Mouse (Mus musculus) G1E (cell line): ENCODE data around the gene Vps13c. TPM values are rescaled to one million over a fixed set of nuclear protein-coding genes. Genes with fewer than 3 reads are reported as not detected.
A peak's percentile ranks its signal among the peaks of the same experiment; 100 is the strongest.

Source experiments
- ATAC-seq: 2 replicates; pipeline ENCODE4 v1.8.0; 2016; ENCODE audit warnings: mild to moderate bottlenecking; ENCODE audit not compliant: insufficient number of reproducible peaks, poor library complexity, low FRiP score, severe bottlenecking; ENCODE audit errors: extremely low read depth
- DNase-seq: peaks from one replicate; pipeline ENCODE4 v3.0.0; 2012; ENCODE audit warnings: low spot score
- H3K27me3 ChIP-seq: 2 replicates; pipeline ENCODE4 v1.6.1; 2012; ENCODE audit warnings: mild to moderate bottlenecking, low read length, inconsistent platforms; ENCODE audit not compliant: insufficient read depth
- H3K36me3 ChIP-seq: replicated peaks from 2 replicates; pipeline ENCODE3; 2012; ENCODE audit warnings: mild to moderate bottlenecking, inconsistent platforms
- H3K4me1 ChIP-seq: 2 replicates; pipeline ENCODE4 v1.6.1; 2012; ENCODE audit warnings: low read depth, low read length, inconsistent platforms, mixed read lengths; ENCODE audit not compliant: insufficient read depth
- H3K4me3 ChIP-seq: 2 replicates; pipeline ENCODE4 v1.5.1; 2012; ENCODE audit warnings: low read depth, mild to moderate bottlenecking, inconsistent platforms, low read length, moderate library complexity, mixed read lengths
- H3K9me3 ChIP-seq: replicated peaks from 2 replicates; pipeline ENCODE4 v1.6.1; 2012; ENCODE audit warnings: inconsistent platforms
- CTCF ChIP-seq: IDR thresholded peaks from 2 replicates; pipeline ENCODE4 v1.5.1; 2012; ENCODE audit warnings: low read depth, low read length, inconsistent platforms, mixed read lengths
- GATA1 ChIP-seq: IDR thresholded peaks from 2 replicates; pipeline ENCODE4 v1.6.1; 2012; ENCODE audit warnings: borderline replicate concordance, low read length, inconsistent platforms, mixed read lengths
- GATA2 ChIP-seq: IDR thresholded peaks from 2 replicates; pipeline ENCODE4 v1.6.1; 2012; ENCODE audit warnings: low read depth, low read length, inconsistent platforms, borderline replicate concordance
- POLR2AphosphoS5 ChIP-seq: IDR thresholded peaks from 2 replicates; pipeline ENCODE4 v1.6.1; 2012; ENCODE audit warnings: low read depth, low read length, inconsistent platforms; ENCODE audit not compliant: insufficient replicate concordance
- TAL1 ChIP-seq: conservative IDR thresholded peaks from 2 replicates; pipeline ENCODE4 v1.6.1; 2012; ENCODE audit warnings: low read depth, low read length, inconsistent platforms, mixed read lengths
- polyA plus RNA-seq: library from polyadenylated mRNA; stranded (reverse); fragments of >175 nt; gene quantifications from 2 replicates; pipeline ENCODE4 v1.2.3, GENCODE M21; 2012
- total RNA-seq, 2 experiments: library from RNA; stranded (forward) in 1 of 2; stranded (reverse) in 1 of 2; fragments of 200-1000 nt in 1 of 2; fragments of >200 nt in 1 of 2; fragmentation: Nextera tagmentation in 1 of 2; gene quantifications; 2 replicates each; pipeline ENCODE4 v1.2.3; 2014 to 2017

The Vps13c gene
- total and polyA plus RNA-seq, 3 experiments: 26.3 to 366 (median 145) TPM

GRCm38 (mm10) chr9:67837311-67837710 is 2.9 kb upstream of the Vps13c start:
- H3K9me3 ChIP-seq: peaks cover 5% of the 10 kb centered on the region
- DNase-seq (no peak), ATAC-seq (no peak)
- peaks cover 2% of the 10 kb centered on the region for H3K36me3 ChIP-seq
- TF ChIP-seq POLR2AphosphoS5 (no peak), CTCF (no peak), GATA2 (no peak), GATA1 (no peak), TAL1 (no peak)
- H3K4me3 ChIP-seq: no peak overlapping the region
- H3K27me3 ChIP-seq: no peaks in the 10 kb centered on the region
- peaks cover 61% of the 10 kb centered on the region for H3K4me1 ChIP-seq

DNA sequence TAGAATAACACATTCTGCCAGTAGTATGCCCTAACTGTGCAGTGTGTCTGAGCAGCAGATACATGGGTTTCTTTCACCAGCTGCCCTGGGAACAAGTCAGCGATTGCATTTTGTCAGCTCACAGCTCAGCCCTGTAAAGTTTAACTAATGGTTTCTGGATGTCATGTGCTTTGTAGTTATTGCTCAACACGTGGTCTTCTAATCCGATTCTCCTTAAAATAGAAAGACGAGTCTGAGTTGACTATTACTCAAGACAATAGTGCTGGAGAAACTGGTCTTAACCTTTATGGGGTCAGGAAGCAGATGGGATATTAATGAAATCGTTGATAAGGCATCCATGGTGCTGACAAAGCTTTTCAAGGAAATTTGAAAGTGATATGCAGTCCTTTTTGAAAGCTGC is 2.6 kb downstream of the Vps13c start:
- Histone ChIP-seq H3K36me3 (peaks cover 37% of the 10 kb centered on the region), H3K4me1 (peaks cover 66% of the 10 kb centered on the region), H3K27me3 (no peaks in the 10 kb centered on the region), H3K4me3 (peak overlapping the region; percentile 56; the same call in 1 of the 2 replicates), H3K9me3 (no peaks in the 10 kb centered on the region)
- no peak for DNase-seq
- TF ChIP-seq CTCF (no peak), TAL1 (no peak), GATA1 (no peak)
- ATAC-seq: no peak

GRCm38 (mm10) chr9:67845012-67845411 is 4.8 kb downstream of the Vps13c start:
- H3K36me3 ChIP-seq: peaks cover 55% of the 10 kb centered on the region
- TF ChIP-seq TAL1: no peak
- no peak for TF ChIP-seq CTCF
- TF ChIP-seq POLR2AphosphoS5: no peak
- TF ChIP-seq GATA1: no peak
- no peak for TF ChIP-seq GATA2
- peaks cover 68% of the 10 kb centered on the region for H3K4me1 ChIP-seq
- no peaks in the 10 kb centered on the region for H3K27me3 ChIP-seq
- DNase-seq (no peak), ATAC-seq (no peak)
- H3K9me3 ChIP-seq: no peaks in the 10 kb centered on the region
- no peak overlapping the region; the same call in 1 of the 2 replicates for H3K4me3 ChIP-seq

GRCm38 (mm10) chr9:67845648-67846047 is 5.5 kb downstream of the Vps13c start:
- H3K36me3 ChIP-seq: peaks cover 60% of the 10 kb centered on the region
- H3K4me3 ChIP-seq: peak overlapping the region; percentile 52; the same call in 1 of the 2 replicates
- TF ChIP-seq GATA1 (no peak), TAL1 (no peak), POLR2AphosphoS5 (no peak), GATA2 (no peak), CTCF (no peak)
- DNase-seq (no peak), ATAC-seq (no peak)
- H3K4me1 ChIP-seq: peaks cover 74% of the 10 kb centered on the region
- no peaks in the 10 kb centered on the region for H3K9me3 ChIP-seq
- no peaks in the 10 kb centered on the region for H3K27me3 ChIP-seq

GRCm38 (mm10) chr9:67846089-67846488 is 5.9 kb downstream of the Vps13c start:
- ATAC-seq (no peak), DNase-seq (no peak)
- Histone ChIP-seq H3K36me3 (peaks cover 64% of the 10 kb centered on the region), H3K4me3 (no peak overlapping the region), H3K4me1 (peaks cover 78% of the 10 kb centered on the region), H3K27me3 (no peaks in the 10 kb centered on the region), H3K9me3 (no peaks in the 10 kb centered on the region)
- TF ChIP-seq POLR2AphosphoS5 (no peak), GATA1 (no peak), CTCF (no peak), TAL1 (no peak), GATA2 (no peak)

- no peaks in the 10 kb centered on the region for H3K9me3 ChIP-seq
- H3K36me3 ChIP-seq: peaks cover 73% of the 10 kb centered on the region
- ATAC-seq (no peak), DNase-seq (no peak)
- peaks cover 87% of the 10 kb centered on the region for H3K4me1 ChIP-seq
- no peaks in the 10 kb centered on the region for H3K27me3 ChIP-seq
- H3K4me3 ChIP-seq: no peak overlapping the region
- TF ChIP-seq CTCF (no peak), GATA2 (no peak), GATA1 (no peak), TAL1 (no peak)
These were observed 7.4 kb downstream of the Vps13c start for GRCm38 (mm10) chr9:67847606-67848005.
